ENCODE assay signal across 14 mouse cellular contexts in the genomic region with DNA sequence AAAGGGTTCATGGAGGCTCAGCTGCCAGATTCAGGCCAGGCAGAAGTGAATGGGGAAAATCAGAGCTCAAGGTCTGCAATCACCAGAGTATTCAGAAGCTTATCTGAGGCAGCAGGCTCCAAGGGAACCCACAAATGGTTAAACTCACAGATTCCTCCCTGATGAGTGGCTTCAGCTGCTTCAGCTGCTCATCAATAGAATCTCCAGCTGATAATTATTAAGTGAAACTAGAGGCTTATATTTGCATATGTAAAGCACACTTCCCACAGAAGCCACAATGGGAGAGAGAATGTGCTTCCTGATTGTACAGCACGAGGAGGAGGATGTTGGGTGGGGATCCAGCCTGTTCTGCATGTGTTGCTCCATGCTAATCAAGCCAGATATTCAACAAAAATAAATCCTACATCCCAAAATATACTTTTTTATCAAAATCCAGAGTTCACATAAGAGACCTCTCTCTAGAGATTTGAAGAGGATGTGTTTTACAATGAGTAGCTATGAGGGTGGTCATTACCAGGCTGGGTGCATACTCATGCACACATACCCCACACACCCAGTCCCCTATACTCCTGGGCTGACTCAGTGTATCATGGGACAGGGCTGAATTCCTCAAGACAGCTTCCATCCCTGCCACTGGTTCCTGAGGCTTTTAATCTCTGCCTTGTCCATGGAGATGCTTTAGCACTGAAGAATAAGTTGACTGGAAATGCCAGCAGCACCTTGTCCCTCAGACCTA.
A peak's percentile ranks its signal among the peaks of the same experiment; 100 is the strongest.
DNase-seq lines count a peak whose midpoint lies in the region; ATAC-seq lines count a peak whose summit lies in the region.
"Had no signal": no experiment of that assay in that cellular context is flagged by ENCODE, and none has a peak within 500 bp of the region (broad histone marks: within the 10 kb centered on the region; RNA-seq: fewer than 3 reads in every experiment).

No protein-coding gene starts in this region.

- H3K4me2 ChIP-seq in forebrain, embryonic 16.5 days (ENCODE audit: low read length) = no peak overlapping the region
- H3K4me2 ChIP-seq in heart, embryonic 11.5 days = no peak overlapping the region
- H3K4me2 ChIP-seq: lung, embryonic 15.5 days; neural tube, embryonic 12.5 days had no signal

- intact Hi-C loops in heart, postnatal 10 days (cut with DNase I) = no loop called here

- no peaks in the 10 kb centered on the region for H3K36me3 ChIP-seq in forebrain, embryonic 16.5 days (ENCODE audit: control insufficient read depth, insufficient read depth)
- no peaks in the 10 kb centered on the region for H3K36me3 ChIP-seq in heart, embryonic 11.5 days (ENCODE audit: control insufficient read depth, insufficient read depth, low read length)
- H3K36me3 ChIP-seq: lung, embryonic 15.5 days; neural tube, embryonic 12.5 days had no signal

- DNase-seq in heart, adult 11 months = peak; percentile 37
- DNase-seq in heart, postnatal 4 days = no peak
- peak; percentile 38 for DNase-seq in R1 (ENCODE audit: low read depth, low spot score)
- peak; percentile 26 to 36 for DNase-seq in layer of hippocampus, postnatal 36 days
- DNase-seq in cerebellum, adult 11-12 months = no peak
- no peak for DNase-seq in heart, postnatal 10 days
- DNase-seq: cerebellum, adult 9-10 months; heart, adult 18-20 months; kidney, adult 8-10 months; thymus, adult 2 months had no signal

- 11% methylated on average over 1 of the region's 1 CpGs for WGBS in forebrain, embryonic 16.5 days
- 47% methylated on average over 1 of the region's 1 CpGs for WGBS in heart, embryonic 11.5 days (ENCODE audit: insufficient replicate concordance)

- no peaks in the 10 kb centered on the region for H3K27me3 ChIP-seq in forebrain, embryonic 16.5 days (replicated peaks; ENCODE audit: control insufficient read depth, insufficient read depth, low read length)
- no peaks in the 10 kb centered on the region for H3K27me3 ChIP-seq in heart, embryonic 11.5 days (ENCODE audit: control insufficient read depth, insufficient read depth, low read length)
- H3K27me3 ChIP-seq: lung, embryonic 15.5 days; neural tube, embryonic 12.5 days had no signal

- H3K27ac ChIP-seq in forebrain, embryonic 16.5 days (ENCODE audit: low read length) = peak overlapping the region; percentile 73
- no peak overlapping the region for H3K27ac ChIP-seq in heart, embryonic 11.5 days (ENCODE audit: low read depth, low read length)
- H3K27ac ChIP-seq: lung, embryonic 15.5 days; neural tube, embryonic 12.5 days had no signal

- peaks cover 10% of the 10 kb centered on the region for H3K4me1 ChIP-seq in forebrain, embryonic 16.5 days (replicated peaks; ENCODE audit: control insufficient read depth, insufficient read depth, low read length)
- H3K4me1 ChIP-seq in heart, embryonic 11.5 days (ENCODE audit: control insufficient read depth, insufficient read depth, low read length) = no peaks in the 10 kb centered on the region
- H3K4me1 ChIP-seq: lung, embryonic 15.5 days; neural tube, embryonic 12.5 days had no signal

- ATAC-seq in forebrain, embryonic 16.5 days = peak; percentile 96
- ATAC-seq in heart, embryonic 11.5 days (replicated peaks; ENCODE audit: insufficient number of reproducible peaks, low FRiP score, low TSS enrichment) = no peak

- H3K4me3 ChIP-seq in forebrain, embryonic 16.5 days (replicated peaks; ENCODE audit: low read length) = no peak overlapping the region
- no peak overlapping the region for H3K4me3 ChIP-seq in heart, embryonic 11.5 days (ENCODE audit: low read depth, low read length)
- H3K4me3 ChIP-seq: lung, embryonic 15.5 days; neural tube, embryonic 12.5 days had no signal

- no peaks in the 10 kb centered on the region for H3K9me3 ChIP-seq in forebrain, embryonic 16.5 days (ENCODE audit: control insufficient read depth, low read length)
- no peaks in the 10 kb centered on the region for H3K9me3 ChIP-seq in heart, embryonic 11.5 days (replicated peaks; ENCODE audit: control insufficient read depth, low read length)
- H3K9me3 ChIP-seq: lung, embryonic 15.5 days; neural tube, embryonic 12.5 days had no signal

- no peak overlapping the region for H3K9ac ChIP-seq in forebrain, embryonic 16.5 days (replicated peaks; ENCODE audit: low read depth, low read length)
- no peak overlapping the region for H3K9ac ChIP-seq in heart, embryonic 11.5 days (ENCODE audit: low read depth, low read length)
- H3K9ac ChIP-seq: lung, embryonic 15.5 days; neural tube, embryonic 12.5 days had no signal

Comparison
In these comparisons a context has a peak if more than half of its experiments do, and no peak if none do; other contexts are left out.
1. DNase-seq: peak in heart, adult 11 months (single experiment), R1 (single experiment) and layer of hippocampus, postnatal 36 days (2 of 2); none in heart, postnatal 4 days (single experiment), cerebellum, adult 11-12 months (single experiment) and heart, postnatal 10 days (0 of 2).